Mouse (Mus musculus) heart, embryonic 12.5 days (tissue): ENCODE results near the gene Ehmt1. TPM values are rescaled to one million over a fixed set of nuclear protein-coding genes. Genes with fewer than 3 reads are reported as not detected.
A peak's percentile ranks its signal among the peaks of the same experiment; 100 is the strongest.

Source experiments
- ATAC-seq: fragments of 200-750 bp; cut with Nextera tagmentation; 2 replicates; pipeline ENCODE4 v1.8.0; 2017; ENCODE audit warnings: moderate TSS enrichment, moderate library complexity; ENCODE audit not compliant: insufficient number of reproducible peaks, low FRiP score
- H3K27ac ChIP-seq: fragments of 300-500 bp; sonication (generic); 2 replicates; pipeline ENCODE4 v1.5.1; 2016; ENCODE audit warnings: mild to moderate bottlenecking, moderate library complexity; ENCODE audit not compliant: poor library complexity, severe bottlenecking
- H3K27me3 ChIP-seq: fragments of 300-500 bp; sonication (generic); replicated peaks from 2 replicates; pipeline ENCODE4 v1.6.1; 2016; ENCODE audit warnings: mild to moderate bottlenecking, moderate library complexity
- H3K36me3 ChIP-seq: fragments of 300-500 bp; sonication (generic); 2 replicates; pipeline ENCODE4 v1.6.1; 2016; ENCODE audit warnings: mild to moderate bottlenecking, moderate library complexity
- H3K4me1 ChIP-seq: fragments of 300-500 bp; sonication (generic); replicated peaks from 2 replicates; pipeline ENCODE4 v1.6.1; 2016; ENCODE audit warnings: mild to moderate bottlenecking
- H3K4me2 ChIP-seq: fragments of 300-500 bp; sonication (generic); 2 replicates; pipeline ENCODE4 v1.6.1; 2016; ENCODE audit warnings: mild to moderate bottlenecking, moderate library complexity
- H3K4me3 ChIP-seq: fragments of 300-500 bp; sonication (generic); 2 replicates; pipeline ENCODE4 v1.5.1; 2016; ENCODE audit warnings: mild to moderate bottlenecking
- H3K9ac ChIP-seq: fragments of 300-500 bp; sonication (generic); 2 replicates; pipeline ENCODE4 v1.6.1; 2016; ENCODE audit warnings: mild to moderate bottlenecking, moderate library complexity
- H3K9me3 ChIP-seq: fragments of 300-500 bp; sonication (generic); replicated peaks from 2 replicates; pipeline ENCODE4 v1.6.1; 2016; ENCODE audit warnings: mild to moderate bottlenecking, moderate library complexity
- WGBS: fragments of 180-500 bp; shearing (Covaris S2); methylation state at CpG from one replicate; pipeline ENCODE4 v1.1.7; 2016; 5-methylcytosine and 5-hydroxymethylcytosine counted together
- polyA plus RNA-seq: library from polyadenylated mRNA; unstranded; fragments of >200 nt; fragmentation: Nextera tagmentation; extraction: Ambion mirVana; gene quantifications from 2 replicates; pipeline ENCODE4 v1.2.1, GENCODE M21; 2016

The Ehmt1 gene
- polyA plus RNA-seq, 1 experiment from 2014 or later: 62.0 TPM

- 87% methylated on average over 5 of the region's 5 CpGs for WGBS
- Histone ChIP-seq H3K27me3 (peaks cover 5% of the 10 kb centered on the region; the same call in 1 of the 2 replicates), H3K4me3 (no peak overlapping the region), H3K36me3 (no peaks in the 10 kb centered on the region), H3K9me3 (no peaks in the 10 kb centered on the region), H3K27ac (no peak overlapping the region), H3K9ac (no peak overlapping the region), H3K4me1 (peaks cover 6% of the 10 kb centered on the region), H3K4me2 (no peak overlapping the region)
- ATAC-seq: no peak
Observed at GRCm38 (mm10) chr2:24929593-24929992, 10.2 kb upstream of the Ehmt1 start.

- Histone ChIP-seq H3K4me1 (peaks cover 1% of the 10 kb centered on the region), H3K27ac (no peak overlapping the region), H3K4me2 (no peak overlapping the region), H3K4me3 (no peak overlapping the region), H3K9ac (no peak overlapping the region), H3K9me3 (no peaks in the 10 kb centered on the region), H3K36me3 (no peaks in the 10 kb centered on the region), H3K27me3 (peaks cover 5% of the 10 kb centered on the region; the same call in 1 of the 2 replicates)
- 54% methylated on average over 2 of the region's 2 CpGs for WGBS
- ATAC-seq: no peak
Observed at GRCm38 (mm10) chr2:24929119-24929518, 9.7 kb upstream of the Ehmt1 start.

- Histone ChIP-seq H3K4me1 (no peaks in the 10 kb centered on the region), H3K9ac (no peak overlapping the region), H3K4me3 (no peak overlapping the region), H3K36me3 (no peaks in the 10 kb centered on the region), H3K27ac (no peak overlapping the region), H3K27me3 (peaks cover 5% of the 10 kb centered on the region; the same call in 1 of the 2 replicates), H3K4me2 (no peak overlapping the region), H3K9me3 (no peaks in the 10 kb centered on the region)
- no peak for ATAC-seq
- WGBS: 63% methylated on average over 4 of the region's 4 CpGs
Observed at GRCm38 (mm10) chr2:24927810-24928479, 8.5 kb upstream of the Ehmt1 start.

GRCm38 (mm10) chr2:24926965-24927358 is 7.5 kb upstream of the Ehmt1 start:
- 59% methylated on average over 7 of the region's 7 CpGs for WGBS

GRCm38 (mm10) chr2:24926345-24926964 is 7.0 kb upstream of the Ehmt1 start:
- no peak overlapping the region for H3K27ac ChIP-seq
- no peak overlapping the region for H3K4me3 ChIP-seq
- no peaks in the 10 kb centered on the region for H3K36me3 ChIP-seq
- no peak overlapping the region for H3K4me2 ChIP-seq
- WGBS: 75% methylated on average over 9 of the region's 9 CpGs
- no peak overlapping the region for H3K9ac ChIP-seq
- no peaks in the 10 kb centered on the region for H3K4me1 ChIP-seq
- ATAC-seq: no peak
- H3K9me3 ChIP-seq: no peaks in the 10 kb centered on the region
- peaks cover 5% of the 10 kb centered on the region; the same call in 1 of the 2 replicates for H3K27me3 ChIP-seq

More at GRCm38 (mm10) chr2:24926965-24927358, 7.5 kb upstream of the Ehmt1 start:
- no peaks in the 10 kb centered on the region for H3K36me3 ChIP-seq
- no peaks in the 10 kb centered on the region for H3K4me1 ChIP-seq
- no peak overlapping the region for H3K4me2 ChIP-seq
- no peak overlapping the region for H3K27ac ChIP-seq
- no peak overlapping the region for H3K4me3 ChIP-seq
- no peak overlapping the region for H3K9ac ChIP-seq
- ATAC-seq: no peak
- peaks cover 5% of the 10 kb centered on the region; the same call in 1 of the 2 replicates for H3K27me3 ChIP-seq
- H3K9me3 ChIP-seq: no peaks in the 10 kb centered on the region

GRCm38 (mm10) chr2:24925284-24925683 is 5.9 kb upstream of the Ehmt1 start:
- Histone ChIP-seq H3K4me3 (no peak overlapping the region), H3K27me3 (peaks cover 5% of the 10 kb centered on the region; the same call in 1 of the 2 replicates), H3K4me2 (no peak overlapping the region), H3K36me3 (no peaks in the 10 kb centered on the region), H3K4me1 (no peaks in the 10 kb centered on the region), H3K27ac (no peak overlapping the region), H3K9ac (no peak overlapping the region), H3K9me3 (no peaks in the 10 kb centered on the region)
- no peak for ATAC-seq
- WGBS: 74% methylated on average over 8 of the region's 8 CpGs

- no peaks in the 10 kb centered on the region for H3K4me1 ChIP-seq
- H3K4me3 ChIP-seq: no peak overlapping the region
- H3K27me3 ChIP-seq: no peaks in the 10 kb centered on the region
- H3K9ac ChIP-seq: no peak overlapping the region
- H3K9me3 ChIP-seq: no peaks in the 10 kb centered on the region
- ATAC-seq: no peak
- H3K27ac ChIP-seq: no peak overlapping the region
- 39% methylated on average over 2 of the region's 2 CpGs for WGBS
- no peak overlapping the region for H3K4me2 ChIP-seq
- no peaks in the 10 kb centered on the region for H3K36me3 ChIP-seq
Observed at GRCm38 (mm10) chr2:24923561-24923960, 4.1 kb upstream of the Ehmt1 start.

- WGBS: 8% methylated on average over 8 of the region's 8 CpGs
- H3K4me3 ChIP-seq: peak overlapping the region; percentile 85
- H3K36me3 ChIP-seq: no peaks in the 10 kb centered on the region
- peak overlapping the region; percentile 70 for H3K9ac ChIP-seq
- no peaks in the 10 kb centered on the region for H3K9me3 ChIP-seq
- no peaks in the 10 kb centered on the region for H3K27me3 ChIP-seq
- peak overlapping the region; percentile 67 for H3K4me2 ChIP-seq
- peak overlapping the region; percentile 61 for H3K27ac ChIP-seq
- H3K4me1 ChIP-seq: peaks cover 9% of the 10 kb centered on the region
- ATAC-seq: peak; percentile 48
Observed at GRCm38 (mm10) chr2:24919839-24920175, 393 bp upstream of the Ehmt1 start.

- Histone ChIP-seq H3K4me1 (peaks cover 11% of the 10 kb centered on the region), H3K27me3 (no peaks in the 10 kb centered on the region), H3K9me3 (no peaks in the 10 kb centered on the region), H3K36me3 (peaks cover 8% of the 10 kb centered on the region; the same call in 1 of the 2 replicates), H3K9ac (no peak overlapping the region), H3K4me2 (no peak overlapping the region), H3K27ac (no peak overlapping the region), H3K4me3 (no peak overlapping the region)
- ATAC-seq: no peak
- 84% methylated on average over 3 of the region's 3 CpGs for WGBS
Observed at GRCm38 (mm10) chr2:24914762-24915161, 4.7 kb downstream of the Ehmt1 start.

- no peak for ATAC-seq
- Histone ChIP-seq H3K36me3 (peaks cover 8% of the 10 kb centered on the region; the same call in 1 of the 2 replicates), H3K4me3 (no peak overlapping the region), H3K27ac (no peak overlapping the region), H3K9ac (no peak overlapping the region), H3K4me2 (no peak overlapping the region), H3K4me1 (peaks cover 5% of the 10 kb centered on the region), H3K27me3 (no peaks in the 10 kb centered on the region), H3K9me3 (no peaks in the 10 kb centered on the region)
Observed at GRCm38 (mm10) chr2:24912589-24912988, 6.8 kb downstream of the Ehmt1 start.

GRCm38 (mm10) chr2:24912189-24912588 is 7.2 kb downstream of the Ehmt1 start:
- no peaks in the 10 kb centered on the region for H3K27me3 ChIP-seq
- 0 out of 2 replicates have a peak, but pooled peaks cover 3% of the 10 kb centered on the region for H3K4me1 ChIP-seq
- H3K9me3 ChIP-seq: no peaks in the 10 kb centered on the region
- H3K36me3 ChIP-seq: peaks cover 8% of the 10 kb centered on the region; the same call in 1 of the 2 replicates
- no peak overlapping the region for H3K4me3 ChIP-seq
- ATAC-seq: no peak
- no peak overlapping the region for H3K9ac ChIP-seq
- no peak overlapping the region for H3K27ac ChIP-seq
- H3K4me2 ChIP-seq: no peak overlapping the region
- 94% methylated on average over 4 of the region's 4 CpGs for WGBS
